Mouse (Mus musculus): ENCODE data around the gene Slf1. TPM values are rescaled to one million over a fixed set of nuclear protein-coding genes. Genes with fewer than 3 reads are reported as not detected.

Slf1 gene
- total RNA-seq, 2 experiments from 2014 or later: 10.1 to 12.6 TPM

Other genes with a start within 250 kb of the Slf1 start
- 1 to 10 TPM; 7.0 to 10.0 TPM for gene 2210408I21Rik, start 67 bp upstream of the Slf1 start, total RNA-seq (2021)